Mouse (Mus musculus) naive thymus-derived CD4-positive, alpha-beta T cell, adult 2 months (primary cell): ENCODE data around the gene Cdc42bpb.

Experiments
- DNase-seq: peaks from one replicate; pipeline ENCODE4 v3.0.0-alpha.2; 2011; ENCODE audit warnings: low read depth

Gene Cdc42bpb

DNA sequence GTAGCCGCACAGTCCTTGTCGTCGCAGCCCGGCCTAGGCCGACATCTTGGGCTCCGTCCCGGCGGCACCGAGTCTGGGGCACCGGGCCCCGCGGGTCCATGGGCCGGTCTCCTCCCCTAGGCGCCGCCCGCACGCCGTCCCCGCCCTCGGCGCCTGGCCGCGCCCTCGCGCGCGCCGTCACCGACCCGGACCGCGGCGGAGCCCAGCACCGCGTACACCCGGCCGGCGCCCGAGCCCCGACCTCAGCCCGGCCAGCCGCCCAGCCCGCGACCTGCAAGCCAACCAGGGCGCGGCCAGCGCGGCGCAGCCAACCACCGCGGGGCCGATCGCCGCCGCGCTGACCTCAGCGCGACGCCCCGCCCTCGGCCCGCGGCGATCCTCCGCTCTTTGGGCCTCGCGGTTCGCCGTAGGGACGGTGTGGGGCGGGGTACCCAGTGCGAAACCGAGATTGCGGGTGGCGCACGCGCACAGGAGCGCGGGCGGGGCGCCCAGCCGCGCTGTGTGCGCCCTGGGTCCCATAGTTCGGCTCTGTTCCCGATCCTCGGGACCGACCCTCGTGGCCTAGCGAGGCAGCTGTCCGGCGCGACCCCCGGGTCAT lies at the start of gene Cdc42bpb:
TSS of gene Cdc42bpb (minus strand) at position 343 of the 598 bp plus-strand sequence.
- peak; percentile 22 for DNase-seq

- DNase-seq, result peak; percentile 64
Measured at GRCm38 (mm10) chr12:111425789-111426460, 48.4 kb upstream of the Cdc42bpb start.

DNA sequence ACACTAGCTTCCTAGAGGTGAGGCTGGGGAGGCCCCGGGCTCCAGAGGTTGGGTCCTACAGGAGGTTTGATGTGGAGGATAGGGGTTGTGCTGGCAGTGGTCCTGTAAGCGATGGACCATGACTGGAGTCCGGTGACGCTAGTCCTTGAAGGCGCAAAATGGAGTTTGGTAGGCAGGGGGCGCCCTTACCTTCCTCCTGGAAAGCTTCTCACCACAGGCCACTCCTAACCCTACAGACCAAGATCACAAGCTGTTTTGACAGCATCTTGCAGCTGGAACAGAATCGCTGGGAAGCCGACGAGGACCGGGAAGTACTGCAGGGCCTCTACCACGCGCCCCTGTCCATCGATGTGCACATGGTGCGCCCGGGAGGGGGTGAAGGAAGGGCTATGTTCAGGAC lies 47.7 kb upstream of the Cdc42bpb start:
- DNase-seq, result peak; percentile 31

DNA sequence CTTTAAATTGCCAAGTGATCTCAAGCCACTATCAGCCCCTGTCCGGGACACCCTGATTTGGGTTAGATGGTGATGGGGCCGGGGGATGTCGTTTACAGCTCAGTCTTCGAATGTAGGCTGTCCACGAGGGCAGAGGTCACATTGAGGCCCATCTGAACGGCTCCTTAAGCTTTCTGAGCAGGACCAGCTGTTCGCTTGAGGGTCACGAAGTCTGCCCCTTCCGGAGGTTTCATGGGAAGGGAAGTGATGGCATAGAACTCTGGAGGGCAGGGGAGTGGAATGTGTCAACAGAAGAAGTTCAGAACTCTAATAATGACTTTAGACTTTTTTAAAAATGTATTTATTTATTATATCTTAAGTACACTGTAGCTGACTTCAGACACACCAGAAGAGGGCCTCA lies 47.0 kb upstream of the Cdc42bpb start:
- no peak for DNase-seq

DNA sequence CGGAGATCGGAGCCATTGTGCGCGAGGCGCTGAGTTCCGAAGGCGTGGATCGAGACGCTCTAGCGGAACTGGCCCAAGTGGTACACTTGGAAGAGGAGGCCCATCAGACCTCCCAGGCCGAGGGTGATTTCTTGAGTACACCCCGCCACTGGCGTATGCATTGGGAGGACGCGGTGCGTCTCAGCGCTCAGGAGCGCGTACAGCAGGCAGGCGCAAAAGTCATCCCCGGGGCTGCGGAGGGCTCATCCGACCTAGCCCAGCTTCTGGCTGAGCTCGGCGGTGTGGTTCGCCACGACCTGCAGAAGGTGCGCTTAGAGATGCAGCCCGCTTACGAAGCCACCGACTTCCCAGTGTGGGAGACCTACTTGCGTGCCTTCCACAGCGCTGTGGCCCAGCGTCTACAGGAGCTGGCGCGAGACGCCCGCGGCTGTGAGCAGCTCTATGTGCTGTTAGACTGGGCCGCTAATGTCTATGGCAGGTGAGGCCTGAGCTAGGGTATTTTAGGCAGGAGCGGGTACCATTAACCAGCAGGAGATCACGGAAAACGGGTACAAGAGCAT lies 46.1 kb upstream of the Cdc42bpb start:
- no peak for DNase-seq

- DNase-seq, result no peak
Measured at GRCm38 (mm10) chr12:111422852-111423251, 45.3 kb upstream of the Cdc42bpb start.

DNA sequence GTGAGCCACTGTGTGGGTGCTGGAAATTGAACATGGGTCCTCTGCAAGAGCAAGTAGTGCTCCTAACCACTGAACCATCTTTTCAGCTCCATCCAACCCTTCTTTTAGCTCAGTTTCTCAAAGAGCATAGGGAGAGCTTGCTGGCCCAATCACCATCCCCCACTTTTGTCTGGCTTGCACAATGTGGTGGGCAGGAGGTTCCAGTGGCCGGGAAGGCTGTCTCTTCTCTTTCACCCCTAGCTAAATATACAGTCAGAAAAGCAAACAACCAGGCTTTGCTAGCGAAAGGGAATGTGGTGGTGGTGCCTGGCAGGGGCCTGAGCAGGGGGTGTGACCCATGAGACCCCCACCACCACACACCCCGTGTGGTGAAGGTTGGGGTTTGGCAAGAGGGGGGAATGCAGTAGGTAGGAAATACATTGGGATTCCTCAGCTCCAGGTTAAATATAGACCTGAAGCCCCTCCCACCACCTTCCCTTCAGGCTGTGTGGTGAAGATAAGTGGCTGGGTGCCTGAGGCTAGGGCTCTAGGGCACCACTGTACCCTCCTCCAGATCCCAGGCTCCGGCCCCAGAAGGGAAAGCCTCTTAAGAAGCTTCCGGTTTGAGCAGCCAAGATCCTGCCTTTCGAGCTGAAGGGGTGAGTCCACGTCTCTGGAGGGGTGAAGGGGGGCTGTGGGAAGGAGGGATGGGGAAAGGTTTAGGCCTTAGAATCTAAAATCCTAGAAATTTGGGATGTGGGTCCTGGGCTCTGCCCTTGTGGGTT lies 43.6 kb upstream of the Cdc42bpb start:
- DNase-seq, result no peak

GRCm38 (mm10) chr12:111419918-111420317 lies 42.4 kb upstream of the Cdc42bpb start:
- DNase-seq, result no peak

- peak; percentile 8 for DNase-seq
Measured at GRCm38 (mm10) chr12:111416921-111417779, 39.6 kb upstream of the Cdc42bpb start, which contains the start of gene Exoc3l4. Gene Exoc3l4, plus strand, starts transcription at chr12:111417017.

- peak; percentile 66 for DNase-seq
Measured at GRCm38 (mm10) chr12:111413300-111413699, 35.8 kb upstream of the Cdc42bpb start.

DNA sequence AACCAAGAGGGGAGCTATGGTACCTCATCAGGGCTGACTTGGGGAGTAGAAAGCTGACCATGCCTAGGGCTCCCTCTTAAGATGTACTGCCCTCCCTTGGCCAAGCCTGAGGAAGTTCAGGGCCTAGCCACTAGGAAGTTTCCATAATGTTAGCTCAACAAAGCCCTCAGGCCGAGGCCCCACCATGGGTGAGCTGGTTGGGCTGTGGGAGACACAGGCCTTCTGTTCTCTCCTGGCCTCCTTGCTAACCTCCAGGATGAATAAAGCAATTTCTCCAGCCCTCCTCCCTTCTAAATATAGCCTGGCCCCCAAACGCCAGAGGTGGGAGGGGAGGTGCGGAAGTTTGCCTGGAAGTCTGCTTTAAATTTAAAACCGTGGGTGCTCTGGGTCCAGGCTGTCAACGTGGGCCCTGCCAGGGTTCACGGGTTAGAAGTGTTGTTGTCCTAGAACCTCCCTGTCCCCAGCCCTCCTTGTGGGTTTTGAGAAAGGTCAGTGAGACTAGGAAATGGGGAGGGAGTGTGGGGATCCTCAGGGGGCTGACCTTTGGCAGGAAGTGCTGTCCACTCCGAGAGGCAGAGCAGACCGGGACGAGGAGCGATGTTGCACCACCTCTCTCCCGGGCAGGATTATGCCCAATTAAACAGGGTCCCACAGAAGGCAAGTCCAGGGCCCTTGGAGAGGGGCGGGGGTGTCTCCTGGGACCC lies 35.2 kb upstream of the Cdc42bpb start:
- no peak for DNase-seq

- DNase-seq, result no peak
Measured at GRCm38 (mm10) chr12:111411631-111412355, 34.3 kb upstream of the Cdc42bpb start.

DNA sequence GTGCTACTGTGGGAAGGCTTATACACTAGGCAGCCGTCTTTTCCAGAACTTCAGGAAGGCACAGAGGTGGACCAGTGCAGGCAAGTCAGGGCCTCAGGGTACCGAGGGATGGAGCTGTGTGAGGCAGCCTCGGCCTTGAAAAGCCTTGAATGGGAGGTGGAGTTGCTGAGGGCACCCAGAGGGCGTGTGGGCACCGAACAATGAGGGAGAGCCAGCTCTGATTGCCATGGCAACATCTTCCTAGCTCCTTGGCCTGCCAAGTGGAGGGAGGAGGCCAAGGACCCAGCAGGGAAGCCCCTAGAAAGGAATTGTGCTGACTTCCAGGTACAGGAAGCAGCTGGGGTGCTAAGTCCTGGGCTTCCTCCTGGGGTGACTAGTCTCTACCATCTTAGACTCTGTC lies 32.1 kb upstream of the Cdc42bpb start:
- DNase-seq, result no peak

- no peak for DNase-seq
Measured at GRCm38 (mm10) chr12:111406622-111407021, 29.1 kb upstream of the Cdc42bpb start, which contains the start of gene Lbhd2. Gene Lbhd2, plus strand, starts transcription at chr12:111406809.

DNA sequence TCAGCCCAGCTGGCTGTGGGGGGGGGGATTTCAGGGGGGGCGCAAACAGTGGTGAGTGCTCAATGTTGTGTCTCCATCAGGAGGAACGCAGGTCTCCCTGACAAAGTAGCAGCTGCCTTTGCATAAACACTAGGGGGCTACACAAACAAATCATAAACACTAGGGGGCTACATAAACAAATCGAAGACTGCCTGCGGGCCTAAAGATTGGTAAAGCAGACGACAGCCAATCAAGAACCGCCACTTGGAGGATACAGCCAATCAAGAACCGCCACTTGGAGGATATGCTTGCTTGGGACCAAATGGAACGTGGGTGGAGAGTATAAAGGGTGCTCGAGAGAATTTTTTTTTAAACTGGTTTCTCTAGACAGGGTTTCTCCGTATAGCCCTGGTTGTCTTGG lies 27.4 kb upstream of the Cdc42bpb start:
- DNase-seq, result no peak

DNA sequence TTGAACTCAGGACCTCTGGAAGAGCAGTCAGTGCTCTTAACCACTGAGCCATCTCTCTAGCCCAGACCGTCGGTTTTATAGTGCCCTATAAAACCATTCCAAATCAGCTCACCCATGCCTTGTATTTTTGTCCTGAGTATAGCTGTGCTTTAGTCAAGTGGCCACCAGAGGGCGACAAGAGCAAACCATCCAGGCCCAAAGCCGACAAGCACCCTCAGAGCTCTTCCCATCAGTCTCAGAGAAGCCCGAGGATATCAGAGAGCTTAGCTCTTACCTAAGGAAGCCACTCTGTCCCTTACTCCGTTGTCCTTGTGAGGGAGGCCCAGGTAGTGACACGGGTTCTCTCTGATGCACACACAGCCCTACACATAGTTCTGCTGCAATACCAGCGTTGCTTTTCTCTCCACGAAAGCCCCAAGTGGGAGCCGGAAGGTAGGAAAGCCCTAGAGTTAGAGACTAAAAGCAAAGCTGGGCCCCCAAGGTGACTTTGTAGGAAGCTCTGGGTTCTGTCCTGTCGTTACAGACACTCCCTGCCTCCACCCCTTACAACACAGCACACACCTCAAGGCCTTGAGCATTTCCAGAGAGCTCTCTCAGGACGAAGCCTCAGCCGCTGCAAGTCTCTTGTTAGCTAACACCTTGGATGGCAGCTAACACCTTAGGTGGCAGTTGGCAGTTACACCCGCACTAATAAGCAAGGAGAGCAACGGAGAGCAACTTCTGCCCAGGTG lies 24.1 kb upstream of the Cdc42bpb start:
- DNase-seq, result peak; percentile 62

DNA sequence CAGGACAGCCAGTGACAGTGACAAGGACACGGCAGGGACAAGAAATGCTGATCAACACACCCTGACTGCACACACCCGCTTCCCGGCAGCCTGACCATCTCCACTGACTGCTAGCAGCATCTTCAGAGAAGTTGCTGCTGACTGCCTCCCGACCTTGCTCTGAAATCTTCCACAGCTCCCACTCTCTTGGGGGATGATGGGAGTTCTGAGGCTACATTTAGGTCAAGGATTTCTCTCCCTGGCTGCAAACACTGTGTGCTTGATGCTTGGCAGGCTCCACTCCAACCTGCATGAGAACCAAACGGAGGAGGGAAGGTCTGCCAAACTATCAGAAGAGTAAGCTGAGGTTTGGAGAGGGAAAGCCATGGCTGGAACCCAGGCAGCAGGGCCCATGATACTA lies 19.5 kb upstream of the Cdc42bpb start:
- DNase-seq, result no peak

DNA sequence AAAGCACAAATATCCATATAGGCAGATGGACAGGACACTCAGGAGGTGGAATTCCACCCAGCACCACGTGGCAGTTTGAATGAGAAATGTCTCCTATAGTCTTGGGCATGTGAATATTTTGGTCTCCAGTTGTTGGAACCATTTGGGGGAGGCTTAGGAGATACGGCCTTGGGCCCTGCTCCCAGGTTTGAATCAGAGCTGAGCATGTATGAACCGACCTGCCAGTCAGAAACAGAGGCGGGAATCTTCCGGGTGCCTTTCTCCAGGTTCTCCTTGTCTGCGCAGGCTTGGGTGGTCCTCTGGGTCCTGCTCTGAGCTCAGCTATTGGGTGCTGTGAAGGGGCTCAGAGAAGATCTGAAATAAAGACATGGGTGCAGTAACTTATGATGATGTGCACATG lies 16.5 kb upstream of the Cdc42bpb start:
- no peak for DNase-seq

DNA sequence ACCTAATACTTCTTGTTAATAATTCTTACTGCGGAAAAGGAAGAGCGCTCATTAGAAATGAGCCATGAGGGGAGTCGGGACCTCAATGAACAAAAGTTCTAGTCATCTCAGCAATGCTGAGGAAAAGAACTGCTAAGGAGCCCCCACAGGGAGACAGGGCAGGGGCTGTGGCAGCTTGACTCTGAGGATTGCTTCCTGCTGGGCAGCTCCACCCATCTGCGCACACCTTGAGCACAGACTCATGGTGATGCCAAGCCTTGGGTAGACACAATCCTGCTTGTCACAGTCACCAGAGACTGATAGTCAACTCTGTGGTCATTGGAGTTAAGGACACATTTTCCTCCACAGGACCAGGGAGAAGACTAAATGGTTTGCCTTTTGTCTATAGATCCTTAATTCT lies 9.6 kb upstream of the Cdc42bpb start:
- DNase-seq, result no peak

DNA sequence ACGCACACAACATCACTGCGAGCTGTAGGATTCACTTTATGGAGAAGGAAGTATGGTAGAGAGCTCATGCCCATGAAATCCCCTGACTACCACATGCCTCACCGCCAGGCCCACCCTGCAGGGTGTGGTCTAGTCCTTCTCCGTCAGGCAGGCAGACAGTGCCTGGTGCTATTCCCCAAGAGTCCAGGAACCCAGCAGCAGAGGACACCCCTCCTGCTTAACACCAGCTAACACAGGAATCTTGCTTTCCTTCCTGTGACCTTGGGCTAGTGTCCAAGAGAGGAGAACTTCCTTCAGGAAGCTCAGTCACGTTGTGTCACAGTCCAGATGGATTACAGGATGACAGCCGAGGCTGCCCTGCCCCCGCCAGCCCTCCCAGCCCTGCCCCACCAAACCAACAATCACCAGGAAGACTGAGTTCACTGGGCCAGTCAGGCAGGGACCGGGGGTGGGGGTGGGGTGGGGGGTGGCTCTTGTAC lies 9.2 kb upstream of the Cdc42bpb start:
- DNase-seq, result no peak
